Mouse (Mus musculus) liver, embryonic 14.5 days (tissue): Measurements from ENCODE around the gene Hnrnpll.

Source experiments
- CTCF ChIP-seq: IDR thresholded peaks from 2 replicates; pipeline ENCODE4 v1.5.1; 2016; ENCODE audit warnings: antibody characterized with exemption, low read depth, control low read depth
- EP300 ChIP-seq: IDR thresholded peaks from 2 replicates; pipeline ENCODE4 v1.6.1; 2016; ENCODE audit warnings: antibody characterized with exemption, low read depth

GRCm38 (mm10) chr17:80091879-80092549, 29.9 kb upstream of the Hnrnpll start:
- TF ChIP-seq CTCF (no peak), EP300 (0 out of 2 replicates have a peak, but pooled peaks have one; percentile 17)
